Mouse (Mus musculus) ES-E14 (cell line): ENCODE results near the gene 3110009E18Rik. TPM values are rescaled to one million over a fixed set of nuclear protein-coding genes. Genes with fewer than 3 reads are reported as not detected.

ENCODE experiments used
- DNase-seq: peaks from one replicate; pipeline ENCODE4 v3.0.0-alpha.2; 2013; ENCODE audit warnings: low read depth, low spot score
- H3K27ac ChIP-seq: 2 replicates; pipeline ENCODE4 v1.5.1; 2012; ENCODE audit warnings: low read depth, mild to moderate bottlenecking, low read length, moderate library complexity, mixed read lengths; ENCODE audit not compliant: poor library complexity, insufficient read depth, severe bottlenecking
- H3K36me3 ChIP-seq: 2 replicates; pipeline ENCODE4 v1.6.1; 2012; ENCODE audit warnings: mild to moderate bottlenecking, low read length, moderate library complexity, mixed read lengths; ENCODE audit not compliant: control insufficient read depth, poor library complexity, insufficient read depth, severe bottlenecking
- H3K4me1 ChIP-seq, 2 experiments: fragments of 150-350 bp in 1 of 2; sonication (generic) in 1 of 2; 2 replicates each; pipeline ENCODE4 v1.6.1; 2012; ENCODE audit warnings: low read length in 2 of 2, mild to moderate bottlenecking in 1 of 2, mixed read lengths in 1 of 2; ENCODE audit not compliant: control insufficient read depth in 2 of 2, insufficient read depth in 2 of 2, poor library complexity in 1 of 2
- H3K4me3 ChIP-seq, 2 experiments: fragments of 150-350 bp in 1 of 2; sonication (generic) in 1 of 2; 2 replicates each; pipeline ENCODE4 v1.5.1; 2012; ENCODE audit warnings: low read length in 2 of 2, low read depth in 1 of 2, mild to moderate bottlenecking in 1 of 2, mixed read lengths in 1 of 2; ENCODE audit not compliant: insufficient read depth in 1 of 2, poor library complexity in 1 of 2, severe bottlenecking in 1 of 2
- H3K9ac ChIP-seq: 2 replicates; pipeline ENCODE4 v1.6.1; 2012; ENCODE audit warnings: low read depth, mild to moderate bottlenecking, low read length, mixed read lengths; ENCODE audit not compliant: poor library complexity, insufficient read depth, severe bottlenecking
- H3K9me3 ChIP-seq: fragments of 150-350 bp; sonication (generic); 2 replicates; pipeline ENCODE4 v1.6.1; 2012; ENCODE audit warnings: low read depth, mild to moderate bottlenecking, low read length; ENCODE audit not compliant: control insufficient read depth, insufficient read depth
- CHD2 ChIP-seq: IDR thresholded peaks from 2 replicates; pipeline ENCODE4 v1.6.1; 2014; ENCODE audit warnings: mild to moderate bottlenecking, low read depth, low read length, inconsistent platforms
- HCFC1 ChIP-seq: IDR thresholded peaks from 2 replicates; pipeline ENCODE4 v1.6.1; 2012; ENCODE audit warnings: low read length, inconsistent platforms, borderline replicate concordance; ENCODE audit not compliant: insufficient read depth
- MAFK ChIP-seq: IDR thresholded peaks from 2 replicates; pipeline ENCODE4 v1.6.1; 2014; ENCODE audit warnings: mild to moderate bottlenecking, low read depth, low read length, inconsistent platforms; ENCODE audit not compliant: insufficient read depth
- ZC3H11A ChIP-seq: IDR thresholded peaks from 2 replicates; pipeline ENCODE4 v1.6.1; 2012; ENCODE audit warnings: low read depth, mild to moderate bottlenecking, inconsistent platforms, low read length, borderline replicate concordance
- ZNF384 ChIP-seq: IDR thresholded peaks from 2 replicates; pipeline ENCODE4 v1.6.1; 2012; ENCODE audit warnings: low read depth, low read length, inconsistent platforms
- in situ Hi-C, 2 experiments: fragments of 600-800 bp; cut with MboI; formaldehyde crosslinking; loops; one replicate each; pipeline ENCODE4 v1.15.1; 2025; ENCODE audit warnings: low sequenced_read_pairs in 2 of 2, inconsistent platforms in 1 of 2; ENCODE audit not compliant: unreplicated experiment in 2 of 2
- total RNA-seq: library from RNA; depleted of rRNA; stranded (reverse); fragments of 300-350 nt; gene quantifications from 2 replicates; pipeline ENCODE4 v1.2.3, GENCODE M21; 2012

The 3110009E18Rik gene
- total RNA-seq, 1 experiment: 8.3 TPM

DNA sequence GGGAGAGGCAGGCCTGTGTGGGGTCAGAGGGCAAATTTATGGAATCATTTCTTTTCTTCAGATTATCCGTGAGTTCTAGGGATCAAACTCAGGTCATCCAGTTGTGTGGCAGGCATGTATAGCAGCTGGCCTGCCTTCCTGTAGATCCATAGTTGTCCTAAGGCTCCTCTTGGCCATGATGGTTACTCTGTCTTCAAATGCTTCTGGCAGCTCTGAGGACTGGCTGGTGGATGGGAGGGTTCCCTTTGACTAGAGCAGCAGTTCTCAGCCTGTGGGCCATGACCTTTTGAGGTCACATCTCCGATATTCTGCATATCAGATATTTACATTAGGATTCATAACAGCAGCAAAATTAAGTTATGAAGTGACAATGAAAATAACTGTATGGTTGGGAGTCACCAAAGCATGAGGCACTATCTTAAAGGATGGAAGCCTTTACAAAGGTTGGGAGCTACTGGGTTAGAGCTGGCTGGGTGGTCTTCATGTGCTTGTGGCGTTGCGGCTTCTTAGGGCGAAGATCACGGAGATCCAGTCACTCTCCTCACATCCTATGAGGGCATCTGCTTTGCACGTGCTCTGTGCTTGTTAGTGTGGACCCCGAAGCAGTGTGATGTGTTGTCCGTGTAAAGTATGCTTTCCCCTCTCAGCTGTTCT lies 37.6 kb downstream of the 3110009E18Rik start:
- no peak for DNase-seq
- Histone ChIP-seq H3K9ac (no peak overlapping the region), H3K4me3 (no peak overlapping the region), H3K9me3 (no peaks in the 10 kb centered on the region), H3K4me1 (no peaks in the 10 kb centered on the region), H3K27ac (no peak overlapping the region), H3K36me3 (peaks cover 1% of the 10 kb centered on the region; the same call in 1 of the 2 replicates)
- TF ChIP-seq ZC3H11A (no peak), ZNF384 (no peak), HCFC1 (no peak), CHD2 (no peak), MAFK (no peak)
- in situ Hi-C loops: no loop called here

GRCm38 (mm10) chr1:120161502-120161901 lies 40.5 kb downstream of the 3110009E18Rik start:
- in situ Hi-C loops: no loop called here
- Histone ChIP-seq H3K4me3 (no peak overlapping the region), H3K27ac (no peak overlapping the region), H3K4me1 (no peaks in the 10 kb centered on the region), H3K36me3 (peaks cover 1% of the 10 kb centered on the region; the same call in 1 of the 2 replicates), H3K9ac (no peak overlapping the region), H3K9me3 (no peaks in the 10 kb centered on the region)
- TF ChIP-seq HCFC1 (no peak), CHD2 (no peak)
- no peak for DNase-seq

DNA sequence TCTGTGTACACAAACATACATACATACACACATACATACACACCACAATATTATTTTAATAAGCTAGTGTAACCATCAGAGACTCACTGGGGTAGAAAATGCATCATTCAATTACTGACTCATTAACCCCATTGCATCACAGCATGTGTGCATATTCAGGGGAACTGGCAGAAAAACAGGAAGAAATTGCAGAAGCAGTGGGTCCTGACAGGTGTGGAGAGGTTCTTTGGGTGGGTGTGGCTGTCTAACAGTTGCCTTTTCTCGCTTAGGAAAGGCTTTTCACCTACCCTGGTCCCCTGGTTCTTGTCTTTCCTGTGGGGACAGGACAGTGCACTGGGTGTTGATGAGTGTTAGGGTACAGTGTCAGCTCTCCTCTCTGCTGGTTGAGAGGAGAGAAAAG lies 41.6 kb downstream of the 3110009E18Rik start:
- Histone ChIP-seq H3K36me3 (peaks cover 1% of the 10 kb centered on the region; the same call in 1 of the 2 replicates), H3K27ac (no peak overlapping the region), H3K9me3 (no peaks in the 10 kb centered on the region), H3K9ac (no peak overlapping the region), H3K4me3 (no peak overlapping the region), H3K4me1 (no peaks in the 10 kb centered on the region)
- TF ChIP-seq HCFC1 (no peak), ZC3H11A (no peak), ZNF384 (no peak), CHD2 (no peak), MAFK (no peak)
- no peak for DNase-seq
- in situ Hi-C loops: no loop called here

DNA sequence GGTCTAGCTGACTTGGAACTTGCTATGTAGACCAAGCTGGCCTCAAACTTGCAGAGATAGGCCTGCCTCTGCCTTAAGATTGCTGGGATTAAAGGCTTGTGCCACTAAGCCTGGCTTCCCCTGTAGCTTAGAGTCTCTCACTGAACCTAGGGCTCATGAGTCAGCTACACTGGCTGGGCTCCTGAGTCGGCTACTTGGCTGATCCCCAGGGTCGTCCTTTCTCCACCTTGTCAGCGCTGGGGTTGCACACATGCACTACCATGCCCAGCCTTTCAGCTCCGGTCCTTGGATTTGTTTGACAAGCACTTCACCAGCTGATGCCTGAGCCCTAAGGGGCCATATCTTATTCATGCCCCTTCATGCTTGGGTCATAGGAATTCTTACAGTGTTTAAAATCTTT lies 47.0 kb downstream of the 3110009E18Rik start:
- H3K36me3 ChIP-seq: no peaks in the 10 kb centered on the region

DNA sequence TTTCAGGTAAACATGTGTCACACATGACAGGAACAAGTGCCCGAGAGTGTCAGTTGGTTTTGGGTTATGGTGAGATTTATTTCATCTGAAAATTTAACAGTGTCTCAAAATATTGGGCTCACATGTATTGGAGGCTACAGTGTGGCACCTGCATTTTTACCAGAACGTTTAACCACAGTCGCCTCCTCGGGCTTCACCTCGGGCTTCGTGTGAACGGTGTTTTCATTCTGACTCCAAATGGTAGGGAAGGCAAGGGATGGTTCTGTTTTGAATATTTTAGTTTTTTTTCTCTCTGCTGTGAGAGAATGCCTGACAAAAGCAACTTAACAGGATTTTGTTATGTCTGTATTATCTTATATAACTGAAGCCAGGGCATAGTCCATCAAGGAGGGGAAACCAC lies 47.7 kb downstream of the 3110009E18Rik start:
- no peaks in the 10 kb centered on the region for H3K9me3 ChIP-seq
- in situ Hi-C loops: no loop called here
- no peak overlapping the region for H3K9ac ChIP-seq
- no peaks in the 10 kb centered on the region for H3K4me1 ChIP-seq
- no peak overlapping the region for H3K27ac ChIP-seq
- TF ChIP-seq MAFK (no peak), ZC3H11A (no peak), ZNF384 (no peak), CHD2 (no peak), HCFC1 (no peak)
- DNase-seq: no peak
- no peaks in the 10 kb centered on the region for H3K36me3 ChIP-seq
- H3K4me3 ChIP-seq: no peak overlapping the region

More for the DNA sequence above, 47.0 kb downstream of the 3110009E18Rik start:
- no peak for TF ChIP-seq HCFC1
- TF ChIP-seq CHD2: no peak
- no peak for TF ChIP-seq ZNF384
- no peak for TF ChIP-seq ZC3H11A
- TF ChIP-seq MAFK: no peak
- in situ Hi-C loops: no loop called here
- Histone ChIP-seq H3K4me1 (no peaks in the 10 kb centered on the region), H3K9ac (no peak overlapping the region), H3K9me3 (no peaks in the 10 kb centered on the region), H3K4me3 (no peak overlapping the region), H3K27ac (no peak overlapping the region)
- no peak for DNase-seq
